Mouse (Mus musculus): ENCODE measurements around the gene Bcap31. TPM values are rescaled to one million over a fixed set of nuclear protein-coding genes. Genes with fewer than 3 reads are reported as not detected.

Gene Bcap31
- total RNA-seq, 2 experiments from 2014 or later = 62.0 to 62.1 TPM

GRCm38 (mm10) chrX:73684978-73685377, 31.0 kb downstream of the Bcap31 start:
- intact Hi-C loops (cut with DNase I) = no loop called here
- no peak for DNase-seq

DNA sequence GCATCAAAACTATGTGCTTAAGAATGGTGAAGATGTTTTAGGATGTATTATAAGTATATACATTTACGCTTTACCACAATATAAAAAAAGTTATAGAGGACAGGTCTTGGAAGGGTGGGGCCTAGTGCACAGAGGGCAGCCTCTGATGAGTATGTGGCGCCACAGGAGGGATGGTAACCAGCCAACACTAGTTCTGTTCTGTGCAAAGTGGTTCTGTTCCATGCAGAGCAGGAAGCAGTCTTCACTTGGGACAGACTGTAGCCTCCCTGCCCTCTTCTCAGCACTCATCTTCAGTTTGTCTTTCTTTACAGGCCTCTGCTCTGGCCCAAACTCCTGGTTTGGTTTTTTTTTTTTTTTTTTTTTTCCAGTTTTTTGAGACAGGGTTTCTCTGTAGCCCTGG, 31.8 kb downstream of the Bcap31 start:
- intact Hi-C loops (cut with DNase I) = no loop called here
- DNase-seq = no peak

DNA sequence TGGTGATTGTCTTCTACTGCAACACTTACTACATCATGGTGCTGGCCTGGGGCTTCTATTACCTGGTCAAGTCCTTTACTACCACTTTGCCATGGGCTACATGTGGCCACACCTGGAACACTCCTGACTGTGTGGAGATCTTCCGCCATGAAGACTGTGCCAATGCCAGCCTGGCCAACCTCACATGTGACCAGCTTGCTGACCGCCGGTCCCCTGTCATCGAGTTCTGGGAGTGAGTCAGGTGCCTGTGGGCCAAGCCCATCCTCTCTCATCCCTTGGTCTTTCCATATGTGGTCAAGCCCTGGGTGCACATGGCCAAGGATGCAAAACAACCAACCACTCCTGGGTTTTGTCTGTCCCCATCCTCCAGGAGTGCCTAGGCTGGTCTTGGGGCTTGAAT, 39.3 kb downstream of the Bcap31 start:
- intact Hi-C loops (cut with DNase I) = no loop called here
- no peak for DNase-seq

GRCm38 (mm10) chrX:73675231-73675630, 40.7 kb downstream of the Bcap31 start:
- intact Hi-C loops (cut with DNase I) = no loop called here
- no peak for DNase-seq

- intact Hi-C loops (cut with DNase I) = no loop called here
- DNase-seq = peak; percentile 29
Observed at GRCm38 (mm10) chrX:73673968-73674661, 41.9 kb downstream of the Bcap31 start.

DNA sequence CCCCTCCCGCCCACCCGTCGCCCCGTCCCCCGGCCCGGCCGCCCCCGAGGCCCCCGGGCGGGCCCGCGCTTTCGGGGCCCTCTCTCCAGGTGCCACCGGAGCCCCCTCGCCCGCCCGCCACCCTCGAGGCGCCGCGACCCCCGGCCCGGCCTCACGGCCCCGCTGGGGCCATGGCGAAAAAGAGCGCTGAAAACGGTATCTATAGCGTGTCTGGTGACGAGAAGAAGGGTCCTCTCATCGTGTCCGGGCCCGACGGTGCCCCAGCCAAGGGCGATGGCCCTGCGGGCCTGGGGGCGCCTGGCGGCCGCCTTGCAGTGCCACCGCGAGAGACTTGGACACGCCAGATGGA, 42.4 kb downstream of the Bcap31 start:
- DNase-seq = no peak
- intact Hi-C loops (cut with DNase I) = no loop called here

DNA sequence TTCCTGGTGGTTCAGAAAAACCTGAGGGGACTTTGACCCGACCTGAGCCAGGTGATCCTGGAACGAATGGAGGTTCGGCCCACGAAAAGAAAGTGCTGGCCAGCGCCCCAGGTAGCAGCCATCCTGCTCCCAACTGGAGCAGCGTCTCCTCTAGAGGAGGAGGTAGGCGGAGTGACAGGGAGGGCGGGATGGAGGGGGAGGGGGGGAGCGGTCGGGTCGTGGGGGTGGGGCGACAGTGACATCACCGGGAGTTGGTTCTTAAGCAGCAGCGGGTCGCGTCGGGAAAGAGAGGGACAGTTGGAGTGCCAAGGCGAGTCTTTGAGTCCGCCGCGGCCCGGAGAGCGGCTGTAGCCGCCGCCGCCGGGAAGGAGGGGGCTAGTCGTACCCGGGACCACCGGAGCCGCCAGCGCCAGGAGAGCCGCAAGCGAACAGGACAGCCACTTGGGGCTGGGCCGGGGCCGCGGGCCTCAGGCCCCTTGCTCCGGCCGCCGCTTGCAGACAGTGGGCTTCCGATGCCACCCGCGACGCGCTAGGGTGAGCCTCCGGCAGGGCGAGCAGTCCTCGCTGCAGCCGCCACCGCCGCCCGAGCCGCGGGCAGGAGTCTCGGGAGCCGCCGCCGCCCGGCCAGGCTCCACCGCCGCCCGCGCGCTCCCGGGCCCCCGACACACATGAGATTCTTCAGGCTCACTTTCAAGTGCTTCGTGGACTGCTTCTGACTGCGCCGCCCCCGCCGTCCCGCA, 42.9 kb downstream of the Bcap31 start, which contains the start of gene Slc6a8:
Gene Slc6a8, plus strand, starts transcription at position 272 of the 740 bp plus-strand sequence.
- DNase-seq = peak; percentile 82
- intact Hi-C loops (cut with DNase I) = no loop called here

DNA sequence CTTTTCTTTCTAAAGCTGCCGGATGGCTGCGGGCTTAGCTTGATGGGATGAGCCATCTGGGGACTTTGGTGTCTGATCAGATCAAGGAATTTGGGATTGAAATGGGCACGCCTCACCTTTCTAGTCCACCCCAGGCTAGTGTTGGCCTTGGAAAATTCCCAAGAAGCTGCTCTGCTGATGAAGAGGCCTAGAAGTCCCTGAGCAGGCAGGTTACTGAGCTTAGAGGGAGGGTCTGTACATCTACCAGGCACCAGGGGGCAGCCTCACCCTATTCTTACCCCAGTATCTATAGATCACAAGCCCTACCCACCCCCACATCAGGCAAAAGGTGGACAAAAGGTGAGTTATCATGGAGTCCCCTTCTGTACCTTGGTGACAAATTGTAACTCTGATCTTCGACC, 43.9 kb downstream of the Bcap31 start:
- intact Hi-C loops (cut with DNase I) = no loop called here
- DNase-seq = peak; percentile 69

GRCm38 (mm10) chrX:73663143-73663542, 52.8 kb downstream of the Bcap31 start:
- DNase-seq = no peak
- intact Hi-C loops (cut with DNase I) = no loop called here

DNA sequence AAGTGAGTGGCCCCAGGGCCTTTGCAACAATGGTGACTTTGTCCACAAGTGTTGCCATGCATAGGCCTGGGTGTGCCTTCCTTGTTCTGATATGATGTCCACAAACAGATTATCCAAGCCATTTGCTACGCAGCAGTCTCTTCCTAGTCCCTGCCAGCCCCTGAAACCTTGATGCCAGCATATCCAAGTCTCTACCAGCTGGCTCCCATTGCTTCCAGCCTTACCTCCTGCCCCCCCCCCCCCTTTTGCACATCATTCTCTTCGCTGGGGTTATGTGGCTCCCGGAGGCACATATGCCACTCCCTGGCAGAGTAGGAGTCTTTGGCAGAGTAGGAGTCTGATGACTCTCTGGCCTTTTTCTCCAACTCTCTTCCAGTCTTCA, 55.7 kb downstream of the Bcap31 start:
- peak; percentile 38 for DNase-seq
- intact Hi-C loops (cut with DNase I) = no loop called here

DNA sequence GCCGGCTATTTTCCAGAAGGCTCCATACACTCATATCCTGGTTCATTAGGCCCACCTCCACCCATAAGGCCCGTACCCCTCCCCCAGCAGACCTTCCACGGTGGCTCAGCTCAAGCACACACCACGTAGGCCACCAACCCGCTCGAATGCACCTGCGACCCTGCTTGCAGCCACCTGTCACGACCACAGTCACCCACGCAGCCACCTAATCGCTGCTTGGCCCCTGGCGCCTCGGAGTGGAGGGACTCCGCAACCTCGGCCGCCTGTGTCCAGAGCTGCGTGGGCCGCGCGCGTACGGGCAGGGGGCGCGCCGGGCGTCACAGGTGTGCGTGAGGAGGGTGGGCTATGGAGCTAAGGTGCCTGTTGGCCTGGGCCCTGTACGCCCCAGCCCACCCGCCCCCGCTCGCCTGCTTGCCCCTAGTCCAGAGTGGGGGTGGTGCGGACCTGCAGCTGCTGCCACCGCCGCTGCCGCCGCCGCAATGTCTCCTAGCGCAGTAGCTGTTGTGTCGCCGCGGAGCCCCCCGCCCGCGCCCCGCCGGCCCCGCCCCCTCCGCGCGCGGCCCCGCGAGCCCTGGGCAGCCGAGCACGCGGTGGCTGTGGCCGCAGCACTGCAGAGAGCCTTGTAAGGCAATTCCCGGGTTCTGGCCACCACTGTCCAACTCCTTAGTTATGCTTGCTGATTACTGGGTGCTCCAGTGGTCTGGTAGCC, 56.2 kb downstream of the Bcap31 start, which contains the start of gene Pnck:
Gene Pnck, minus strand, starts transcription at position 543 of the 709 bp plus-strand sequence.
- intact Hi-C loops (cut with DNase I) = loop anchor here (5.0 kb wide), 1 partner anchor 87 kb away; no protein-coding TSS in a partner anchor
- DNase-seq = peak; percentile 37

DNA sequence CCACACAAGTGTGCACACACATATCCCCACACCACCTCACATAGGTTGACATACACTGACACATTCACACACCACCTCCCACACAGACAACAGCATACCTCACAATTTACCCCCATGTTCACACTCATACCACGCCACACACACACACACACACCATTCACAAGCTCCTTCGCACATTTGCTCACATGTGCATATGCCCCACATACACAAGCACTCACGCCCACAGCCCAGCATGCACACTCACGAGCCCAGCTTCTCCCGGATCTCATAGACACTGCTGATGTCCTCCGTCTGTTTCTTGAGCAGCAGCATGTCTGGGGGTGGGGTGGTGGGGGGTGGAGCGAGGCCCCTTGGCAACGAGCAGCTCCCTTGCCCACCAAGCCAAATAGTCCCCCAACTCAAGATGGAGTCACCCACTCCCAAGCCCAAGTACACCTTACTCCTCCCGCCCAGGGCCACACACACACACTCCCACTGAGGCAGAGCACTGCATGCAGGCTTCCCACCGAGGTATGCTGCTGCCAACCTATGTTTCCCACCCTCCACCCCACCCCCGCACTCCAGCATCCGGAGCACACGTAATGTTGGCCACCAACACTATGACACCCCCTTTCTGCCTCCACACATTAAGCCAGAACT, 56.9 kb downstream of the Bcap31 start:
- intact Hi-C loops (cut with DNase I) = loop anchor here (5.0 kb wide), 1 partner anchor 87 kb away; no protein-coding TSS in a partner anchor
- DNase-seq = no peak

GRCm38 (mm10) chrX:73658391-73658790, 57.6 kb downstream of the Bcap31 start:
- intact Hi-C loops (cut with DNase I) = loop anchor here (5.0 kb wide), 1 partner anchor 86 kb away; no protein-coding TSS in a partner anchor
- DNase-seq = no peak

DNA sequence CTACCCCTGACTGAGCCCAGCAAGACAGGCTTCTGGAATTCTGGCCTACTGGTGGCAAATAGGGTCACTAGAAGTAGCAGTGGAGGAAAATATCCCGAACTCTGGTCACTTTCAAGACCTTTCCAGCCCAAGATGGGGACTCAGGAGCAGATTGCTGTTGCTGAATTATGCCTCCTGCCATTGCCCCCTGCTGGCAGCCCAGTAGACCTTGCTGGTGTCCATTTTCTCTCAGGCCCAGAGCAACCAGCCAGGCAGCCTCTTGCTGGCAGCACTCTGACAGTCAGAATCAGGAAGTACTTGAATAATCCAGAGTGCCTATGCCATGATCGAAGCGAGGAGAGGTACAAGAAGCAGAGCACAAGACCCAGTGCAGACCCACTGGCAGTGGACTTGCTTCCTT, 60.4 kb downstream of the Bcap31 start:
- DNase-seq = peak; percentile 25
- intact Hi-C loops (cut with DNase I) = loop anchor here (5.0 kb wide), 1 partner anchor 83 kb away; no protein-coding TSS in a partner anchor

DNA sequence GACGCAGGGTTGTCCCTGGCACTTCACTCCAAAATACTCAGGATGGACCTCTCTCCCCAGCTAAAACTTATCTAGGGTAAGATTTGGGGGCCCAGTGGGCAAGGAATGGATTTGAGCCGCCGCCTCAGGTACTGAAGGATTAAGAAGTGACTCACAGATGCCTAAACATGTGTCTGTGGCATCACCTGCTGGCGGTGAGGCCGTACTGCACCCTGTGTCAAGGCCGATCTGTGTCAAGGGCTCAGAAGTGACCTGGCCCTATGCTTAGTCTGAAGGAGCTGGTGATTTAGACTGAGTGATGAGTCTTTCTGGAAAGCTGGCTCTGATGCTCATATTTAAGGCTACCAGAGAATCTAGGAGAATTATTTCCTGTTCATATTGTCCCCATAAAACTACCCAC, 61.8 kb downstream of the Bcap31 start:
- intact Hi-C loops (cut with DNase I) = no loop called here
- DNase-seq = peak; percentile 77

DNA sequence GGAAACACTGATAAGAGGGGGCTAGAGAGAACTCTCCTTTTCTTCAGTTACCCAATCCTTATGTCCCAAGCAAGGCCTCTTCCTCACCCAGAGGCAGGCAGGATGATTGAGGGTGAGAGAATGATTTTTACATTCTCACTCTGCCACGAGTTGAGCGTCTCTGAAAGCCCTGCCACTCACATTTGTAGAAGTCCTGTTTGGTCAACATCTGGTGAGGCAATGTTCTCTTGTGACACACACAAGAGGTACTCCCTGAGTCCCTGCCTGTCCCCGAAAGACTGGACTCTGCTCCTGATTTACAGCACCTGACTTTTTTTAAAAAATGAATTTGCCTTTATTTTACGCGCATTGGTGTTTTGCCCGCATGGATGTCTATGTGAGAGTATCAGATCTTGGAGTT, 62.6 kb downstream of the Bcap31 start:
- no peak for DNase-seq
- intact Hi-C loops (cut with DNase I) = no loop called here

DNA sequence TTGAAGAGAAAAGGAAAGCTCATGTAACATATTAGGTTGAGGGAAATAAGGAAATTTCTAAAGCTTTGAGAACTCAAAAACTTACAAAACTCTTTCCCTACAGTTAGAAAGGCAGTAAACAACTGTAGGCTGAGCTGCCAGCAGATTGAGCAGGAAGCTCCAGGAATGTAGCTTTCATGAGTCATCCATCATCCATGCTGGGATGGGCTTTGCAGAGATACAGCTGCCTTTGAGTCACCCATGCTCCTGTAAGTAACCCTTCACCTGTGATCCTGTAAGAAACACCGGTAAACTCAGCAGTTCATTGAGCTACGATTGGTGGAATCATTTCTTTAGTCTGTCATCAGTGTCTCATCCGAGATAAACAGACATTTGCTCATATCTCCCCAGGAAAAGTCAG, 65.1 kb downstream of the Bcap31 start:
- intact Hi-C loops (cut with DNase I) = no loop called here
- DNase-seq = no peak

GRCm38 (mm10) chrX:73645121-73645520, 70.9 kb downstream of the Bcap31 start:
- no peak for DNase-seq
- intact Hi-C loops (cut with DNase I) = no loop called here

GRCm38 (mm10) chrX:73639901-73640469, 76.0 kb downstream of the Bcap31 start:
- DNase-seq = no peak
- intact Hi-C loops (cut with DNase I) = no loop called here

DNA sequence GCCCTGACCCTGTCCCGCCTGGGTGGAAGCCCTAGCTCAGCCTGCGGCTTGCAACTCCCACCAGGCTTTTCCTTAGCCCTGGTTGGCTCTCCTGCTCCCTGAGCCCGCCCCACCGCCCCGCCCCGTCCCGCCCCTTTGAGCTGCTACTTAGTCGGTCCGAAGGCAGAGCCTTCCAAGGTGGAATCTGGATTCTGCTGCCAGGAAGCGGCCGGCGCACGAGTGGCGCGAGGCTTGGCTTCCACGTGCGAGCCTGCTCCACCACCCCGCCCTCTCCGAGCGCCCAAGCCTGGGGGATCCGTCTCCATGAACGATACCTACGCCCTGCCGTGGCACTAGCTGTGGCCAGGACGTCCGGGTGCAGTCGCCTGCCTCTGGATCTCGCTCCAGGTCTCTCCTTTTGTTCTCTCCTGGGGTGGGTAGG, 76.7 kb downstream of the Bcap31 start, which contains the start of gene Dusp9:
Gene Dusp9, plus strand, starts transcription at position 165 of the 421 bp plus-strand sequence.
- intact Hi-C loops (cut with DNase I) = no loop called here
- DNase-seq = peak; percentile 15

All from left cerebral cortex, postnatal 4 days (tissue).